Mouse (Mus musculus): ENCODE measurements at regions not wholly inside any gene's neighbourhood (a gene's known extent, or its start where the extent isn't known, plus 50 kb on each side); places are given as distances from the start of the nearest gene placed in this dataset.

DNA sequence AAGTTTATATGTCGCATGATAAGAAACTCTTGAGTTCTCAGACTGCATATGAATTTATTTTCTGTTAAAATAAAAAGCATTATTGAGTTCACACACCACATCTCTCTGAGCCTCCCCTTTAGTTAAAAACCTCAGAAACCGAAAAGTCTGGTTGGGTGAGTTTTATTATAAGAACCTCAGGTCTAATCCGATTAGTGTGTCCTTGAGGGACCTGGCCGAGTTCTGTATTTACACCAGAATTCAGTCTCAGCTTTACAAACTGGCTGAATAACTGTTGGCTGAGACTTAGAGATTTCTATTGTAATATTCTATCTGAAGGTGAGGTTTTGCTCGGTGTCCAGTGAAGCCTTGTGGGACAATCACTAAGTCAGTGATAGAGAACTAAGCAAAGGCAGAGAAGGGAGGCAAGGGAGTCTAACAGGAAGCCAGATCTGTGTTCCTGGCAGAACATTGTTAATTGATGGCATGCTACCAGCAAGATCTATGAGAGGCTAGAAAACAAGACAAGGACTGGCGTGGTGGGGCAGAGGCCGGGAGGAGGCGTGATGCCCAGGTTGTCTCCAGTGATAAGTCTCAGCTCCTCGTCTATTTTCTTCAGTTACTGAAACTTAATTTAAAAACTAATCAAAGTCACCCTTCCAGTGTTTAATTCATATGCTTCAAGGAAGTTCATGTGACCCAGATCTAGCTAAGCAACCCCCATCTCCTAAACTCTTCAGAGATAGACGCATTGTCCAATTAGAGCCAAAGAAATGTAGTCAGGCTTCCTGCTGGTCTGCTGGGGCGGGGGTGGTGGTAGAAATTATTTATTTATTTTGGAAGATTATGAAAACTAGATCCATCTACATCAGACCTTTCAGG, 171.8 kb upstream of the Fer start:
- Histone ChIP-seq H3K9me3 (ENCODE audit: low read length) (no peaks in the 10 kb centered on the region), H3K27me3 (ENCODE audit: insufficient read depth, low read length) (no peaks in the 10 kb centered on the region), H3K4me1 (ENCODE audit: insufficient read depth) (no peaks in the 10 kb centered on the region), H3K9ac (replicated peaks) (no peak overlapping the region), H3K4me3 (ENCODE audit: low read depth, low read length) (no peak overlapping the region), H3K27ac (ENCODE audit: low read depth) (no peak overlapping the region), H3K4me2 (ENCODE audit: low read depth, low read length) (no peak overlapping the region), H3K36me3 (replicated peaks; ENCODE audit: insufficient read depth, low read length) (no peaks in the 10 kb centered on the region)
- TF ChIP-seq CTCF (IDR thresholded peaks at IDR 0.05; ENCODE audit: low read depth) (no peak), EP300 (IDR thresholded peaks at IDR 0.05; ENCODE audit: low read depth) (no peak)
- no peak for ATAC-seq
- no peak for DNase-seq
- WGBS (ENCODE audit: insufficient replicate concordance): 74% methylated on average over 11 of the region's 11 CpGs

DNA sequence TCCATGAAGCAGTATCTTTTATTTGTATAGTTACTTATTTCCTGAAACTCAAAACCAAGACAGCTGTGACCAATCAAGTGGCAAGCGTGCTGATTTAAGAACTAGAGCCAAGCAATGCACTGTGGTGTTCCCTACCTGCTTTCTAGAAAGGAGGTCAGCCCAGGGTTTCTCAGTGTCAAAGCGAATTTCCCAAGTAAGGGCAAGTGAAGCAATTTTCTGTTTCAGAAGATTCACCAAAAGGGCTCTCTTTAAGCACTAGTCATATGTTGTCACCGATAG, 171.2 kb upstream of the Fer start:
- Histone ChIP-seq H3K4me2 (ENCODE audit: low read depth, low read length) (no peak overlapping the region), H3K36me3 (replicated peaks; ENCODE audit: insufficient read depth, low read length) (no peaks in the 10 kb centered on the region), H3K9me3 (ENCODE audit: low read length) (no peaks in the 10 kb centered on the region), H3K4me1 (ENCODE audit: insufficient read depth) (no peaks in the 10 kb centered on the region), H3K27me3 (ENCODE audit: insufficient read depth, low read length) (no peaks in the 10 kb centered on the region), H3K27ac (ENCODE audit: low read depth) (no peak overlapping the region), H3K4me3 (ENCODE audit: low read depth, low read length) (no peak overlapping the region), H3K9ac (replicated peaks) (no peak overlapping the region)
- no peak for ATAC-seq
- DNase-seq: no peak
- WGBS (ENCODE audit: insufficient replicate concordance): 58% methylated on average over 3 of the region's 3 CpGs
- TF ChIP-seq CTCF (IDR thresholded peaks at IDR 0.05; ENCODE audit: low read depth) (no peak), EP300 (IDR thresholded peaks at IDR 0.05; ENCODE audit: low read depth) (no peak)

DNA sequence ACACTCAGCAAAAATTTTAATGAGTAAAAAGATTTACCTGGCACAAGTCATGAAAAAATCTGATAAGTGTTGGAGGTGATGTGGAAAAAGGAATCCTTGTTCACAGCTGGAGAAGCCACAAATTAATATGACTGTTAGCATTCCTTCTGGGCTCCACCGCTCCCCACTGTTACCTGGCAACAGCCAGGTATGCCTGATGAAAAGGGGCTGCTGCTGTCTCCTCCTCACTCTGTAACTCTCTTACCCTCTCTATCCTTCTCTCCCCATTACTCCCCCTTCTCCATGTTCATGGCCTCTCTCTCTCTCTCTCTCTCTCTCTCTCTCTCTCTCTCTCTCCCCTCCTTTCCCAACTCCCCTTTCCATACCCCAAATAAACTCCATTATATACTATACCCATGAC, 169.6 kb upstream of the Fer start:
- WGBS (ENCODE audit: insufficient replicate concordance): 83% methylated on average over 1 of the region's 1 CpGs
- Histone ChIP-seq H3K9ac (replicated peaks) (no peak overlapping the region), H3K9me3 (ENCODE audit: low read length) (no peaks in the 10 kb centered on the region), H3K27ac (ENCODE audit: low read depth) (no peak overlapping the region), H3K4me2 (ENCODE audit: low read depth, low read length) (no peak overlapping the region), H3K4me3 (ENCODE audit: low read depth, low read length) (no peak overlapping the region), H3K36me3 (replicated peaks; ENCODE audit: insufficient read depth, low read length) (no peaks in the 10 kb centered on the region), H3K4me1 (ENCODE audit: insufficient read depth) (no peaks in the 10 kb centered on the region), H3K27me3 (ENCODE audit: insufficient read depth, low read length) (no peaks in the 10 kb centered on the region)
- ATAC-seq (no peak), DNase-seq (no peak)
- no peak for TF ChIP-seq CTCF (IDR thresholded peaks at IDR 0.05; ENCODE audit: low read depth)
- TF ChIP-seq EP300 (IDR thresholded peaks at IDR 0.05; ENCODE audit: low read depth): no peak

DNA sequence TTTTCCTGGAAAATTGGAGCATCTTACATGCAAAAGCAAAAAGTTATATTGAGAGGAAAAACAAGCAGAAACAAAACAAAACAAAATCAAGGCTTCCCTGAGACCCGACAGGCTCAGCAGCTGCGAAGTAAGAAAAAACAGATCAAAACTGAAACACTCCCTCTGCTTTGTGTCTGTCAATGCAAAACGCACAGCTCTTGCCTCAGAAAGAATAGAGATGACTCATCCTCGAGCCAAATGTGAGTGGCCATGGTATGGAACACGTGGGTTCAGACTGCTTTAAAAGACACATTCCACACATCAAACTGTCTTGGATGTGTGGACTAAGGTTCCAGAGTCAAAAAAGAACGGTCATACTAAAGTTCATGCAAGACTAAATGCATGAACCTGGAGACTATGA, 163.3 kb upstream of the Fer start:
- WGBS (ENCODE audit: insufficient replicate concordance): 76% methylated on average over 6 of the region's 6 CpGs
- no peak overlapping the region for H3K4me2 ChIP-seq (ENCODE audit: low read depth, low read length)
- H3K9ac ChIP-seq (replicated peaks): no peak overlapping the region
- no peak overlapping the region for H3K4me3 ChIP-seq (ENCODE audit: low read depth, low read length)
- DNase-seq (no peak), ATAC-seq (no peak)
- no peak overlapping the region for H3K27ac ChIP-seq (ENCODE audit: low read depth)
- H3K9me3 ChIP-seq (ENCODE audit: low read length): no peaks in the 10 kb centered on the region
- TF ChIP-seq CTCF (IDR thresholded peaks at IDR 0.05; ENCODE audit: low read depth) (no peak), EP300 (IDR thresholded peaks at IDR 0.05; ENCODE audit: low read depth) (no peak)
- H3K36me3 ChIP-seq (replicated peaks; ENCODE audit: insufficient read depth, low read length): no peaks in the 10 kb centered on the region
- no peaks in the 10 kb centered on the region for H3K27me3 ChIP-seq (ENCODE audit: insufficient read depth, low read length)
- no peaks in the 10 kb centered on the region for H3K4me1 ChIP-seq (ENCODE audit: insufficient read depth)

DNA sequence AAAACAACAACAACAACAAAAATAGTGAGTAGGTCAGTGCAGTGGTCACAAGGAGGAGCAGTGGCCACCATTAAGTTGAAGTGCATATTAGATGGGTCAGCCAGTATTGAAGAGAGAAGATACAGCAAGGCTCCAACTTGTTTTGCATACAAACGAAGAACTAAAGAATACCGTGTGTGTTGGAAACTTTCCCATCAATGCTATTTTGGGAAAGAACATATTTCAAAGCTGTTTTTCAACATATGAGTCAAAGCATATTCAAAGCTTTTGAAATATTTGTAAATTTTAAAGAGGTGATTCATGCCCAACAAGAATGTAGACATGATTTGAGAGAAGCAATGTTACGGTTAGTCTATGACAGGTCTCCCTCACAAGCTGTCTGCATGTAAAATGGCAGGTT, 157.9 kb upstream of the Fer start:
- no peak overlapping the region for H3K9ac ChIP-seq (replicated peaks)
- no peaks in the 10 kb centered on the region for H3K27me3 ChIP-seq (ENCODE audit: insufficient read depth, low read length)
- no peaks in the 10 kb centered on the region for H3K9me3 ChIP-seq (ENCODE audit: low read length)
- WGBS (ENCODE audit: insufficient replicate concordance): 84% methylated on average over 3 of the region's 3 CpGs
- no peak overlapping the region for H3K4me2 ChIP-seq (ENCODE audit: low read depth, low read length)
- H3K4me3 ChIP-seq (ENCODE audit: low read depth, low read length): no peak overlapping the region
- H3K36me3 ChIP-seq (replicated peaks; ENCODE audit: insufficient read depth, low read length): no peaks in the 10 kb centered on the region
- ATAC-seq (no peak), DNase-seq (no peak)
- H3K4me1 ChIP-seq (ENCODE audit: insufficient read depth): no peaks in the 10 kb centered on the region
- no peak for TF ChIP-seq EP300 (IDR thresholded peaks at IDR 0.05; ENCODE audit: low read depth)
- no peak for TF ChIP-seq CTCF (IDR thresholded peaks at IDR 0.05; ENCODE audit: low read depth)
- no peak overlapping the region for H3K27ac ChIP-seq (ENCODE audit: low read depth)

DNA sequence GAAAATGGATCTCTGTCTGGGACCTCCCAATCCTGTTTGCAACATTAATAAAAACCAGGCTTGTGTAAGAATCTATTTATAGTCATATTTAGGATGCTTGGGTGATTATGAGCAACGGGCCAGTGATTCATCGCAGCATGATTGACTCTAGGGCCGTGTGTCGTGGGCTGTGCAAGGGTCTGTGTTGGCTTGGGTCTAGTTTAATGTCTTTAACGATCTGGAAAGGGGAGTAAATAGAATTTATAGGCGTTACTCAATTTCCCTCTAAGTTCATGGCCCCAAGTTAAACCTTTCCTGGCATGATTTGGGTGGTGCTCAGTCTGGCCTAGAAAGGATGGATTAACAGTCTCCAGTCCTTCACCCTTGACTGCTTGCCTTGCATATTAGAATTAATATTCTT, 149.9 kb upstream of the Fer start:
- no peak overlapping the region for H3K4me2 ChIP-seq (ENCODE audit: low read depth, low read length)
- WGBS (ENCODE audit: insufficient replicate concordance): 74% methylated on average over 6 of the region's 6 CpGs
- ATAC-seq: no peak
- no peak overlapping the region for H3K9ac ChIP-seq (replicated peaks)
- H3K4me1 ChIP-seq (ENCODE audit: insufficient read depth): no peaks in the 10 kb centered on the region
- H3K27ac ChIP-seq (ENCODE audit: low read depth): no peak overlapping the region
- H3K4me3 ChIP-seq (ENCODE audit: low read depth, low read length): no peak overlapping the region
- no peaks in the 10 kb centered on the region for H3K9me3 ChIP-seq (ENCODE audit: low read length)
- H3K27me3 ChIP-seq (ENCODE audit: insufficient read depth, low read length): no peaks in the 10 kb centered on the region
- TF ChIP-seq CTCF (IDR thresholded peaks at IDR 0.05; ENCODE audit: low read depth): no peak
- TF ChIP-seq EP300 (IDR thresholded peaks at IDR 0.05; ENCODE audit: low read depth): no peak
- DNase-seq: no peak
- no peaks in the 10 kb centered on the region for H3K36me3 ChIP-seq (replicated peaks; ENCODE audit: insufficient read depth, low read length)

Measured in liver, postnatal 0 days (tissue).